ENCODE assay signal across 19 mouse cellular contexts in genomic region chr11:54956912-54957311, GRCm38 (mm10). TPM values are rescaled to one million over a fixed set of nuclear protein-coding genes. Genes with fewer than 3 reads are reported as not detected.
DNase-seq lines count a peak whose midpoint lies in the region; ATAC-seq and TF ChIP-seq lines count a peak whose summit lies in the region.
"Had no signal": no experiment of that assay in that cellular context is flagged by ENCODE, and none has a peak within 500 bp of the region (broad histone marks: within the 10 kb centered on the region; RNA-seq: fewer than 3 reads in every experiment).

No protein-coding gene starts in this region.

- no peak overlapping the region for H3K4me3 ChIP-seq in embryonic facial prominence, embryonic 14.5 days (ENCODE audit: low read depth, low read length)
- no peak overlapping the region for H3K4me3 ChIP-seq in embryonic facial prominence, embryonic 10.5 days
- peak overlapping the region; percentile 8; the same call in 1 of the 2 replicates for H3K4me3 ChIP-seq in ES-Bruce4 (ENCODE audit: low read depth, low read length)
- peak overlapping the region; percentile 83 for H3K4me3 ChIP-seq in megakaryocyte, embryonic 14.5 days (replicated peaks)

- ATAC-seq in embryonic facial prominence, embryonic 14.5 days (ENCODE audit: low read depth) = no peak

- H3K27me3 ChIP-seq in embryonic facial prominence, embryonic 14.5 days (replicated peaks; ENCODE audit: control insufficient read depth, insufficient read depth, low read length) = no peaks in the 10 kb centered on the region
- H3K27me3 ChIP-seq in embryonic facial prominence, embryonic 10.5 days (replicated peaks; ENCODE audit: low read depth, poor library complexity, severe bottlenecking) = no peaks in the 10 kb centered on the region
- H3K27me3 ChIP-seq in ES-Bruce4 (ENCODE audit: control insufficient read depth, insufficient read depth, low read length, poor library complexity, severe bottlenecking) = no peaks in the 10 kb centered on the region
- no peaks in the 10 kb centered on the region for H3K27me3 ChIP-seq in megakaryocyte, embryonic 14.5 days (replicated peaks)
- H3K27me3 ChIP-seq: embryonic facial prominence, embryonic 13.5 days; forebrain, embryonic 12.5 days; heart, embryonic 12.5 days; hindbrain, embryonic 12.5 days; Patski had no signal

- WGBS in embryonic facial prominence, embryonic 14.5 days = 54% methylated on average over 7 of the region's 7 CpGs
- WGBS in embryonic facial prominence, embryonic 10.5 days = 55% methylated on average over 7 of the region's 7 CpGs

- intact Hi-C loops in left cerebral cortex, postnatal 14 days (cut with DNase I) = no loop called here

- DNase-seq in embryonic facial prominence, embryonic 14.5 days (ENCODE audit: low spot score) = peak; percentile 22
- DNase-seq in embryonic facial prominence, embryonic 10.5 days (ENCODE audit: low spot score) = no peak
- DNase-seq in thymus, postnatal 14 days = peak; percentile 66
- no peak for DNase-seq in layer of hippocampus, adult 8-10 months (ENCODE audit: low spot score in 2 of 2)
- no peak for DNase-seq in left cerebral cortex, postnatal 14 days (ENCODE audit: low spot score in 2 of 2)
- DNase-seq in right cerebral cortex, postnatal 25 days = no peak
- DNase-seq: adrenal gland, postnatal 10 days; cerebellum, postnatal 25 days; kidney, adult 2 months; left cerebral cortex, postnatal 4 days; liver, postnatal 0 days had no signal

- no peaks in the 10 kb centered on the region for H3K36me3 ChIP-seq in embryonic facial prominence, embryonic 14.5 days (ENCODE audit: control insufficient read depth, insufficient read depth, low read length)
- H3K36me3 ChIP-seq in embryonic facial prominence, embryonic 10.5 days (replicated peaks) = no peaks in the 10 kb centered on the region
- no peaks in the 10 kb centered on the region for H3K36me3 ChIP-seq in ES-Bruce4 (ENCODE audit: control insufficient read depth, insufficient read depth, low read length, poor library complexity, severe bottlenecking)
- peaks cover 47% of the 10 kb centered on the region for H3K36me3 ChIP-seq in megakaryocyte, embryonic 14.5 days (replicated peaks; ENCODE audit: low read length)
- H3K36me3 ChIP-seq: embryonic facial prominence, embryonic 13.5 days; forebrain, embryonic 12.5 days; heart, embryonic 12.5 days; hindbrain, embryonic 12.5 days; midbrain, embryonic 10.5 days had no signal

- H3K9ac ChIP-seq in embryonic facial prominence, embryonic 14.5 days (ENCODE audit: low read depth, low read length) = no peak overlapping the region
- peak overlapping the region; percentile 32; the same call in 1 of the 2 replicates for H3K9ac ChIP-seq in ES-Bruce4 (ENCODE audit: low read depth, poor library complexity, severe bottlenecking)

- TF ChIP-seq POLR2A in ES-Bruce4 (IDR thresholded peaks at IDR 0.05; ENCODE audit: insufficient read depth, low read length) = no peak

- 0 out of 2 replicates have a peak, but pooled peaks cover 5% of the 10 kb centered on the region for H3K4me1 ChIP-seq in embryonic facial prominence, embryonic 14.5 days (ENCODE audit: control insufficient read depth, insufficient read depth, low read length)
- H3K4me1 ChIP-seq in embryonic facial prominence, embryonic 10.5 days = peaks cover 28% of the 10 kb centered on the region
- peaks cover 17% of the 10 kb centered on the region for H3K4me1 ChIP-seq in ES-Bruce4 (ENCODE audit: control insufficient read depth, insufficient read depth, low read length)
- H3K4me1 ChIP-seq in megakaryocyte, embryonic 14.5 days = peaks cover 92% of the 10 kb centered on the region

- no peak overlapping the region for H3K27ac ChIP-seq in embryonic facial prominence, embryonic 14.5 days (replicated peaks; ENCODE audit: low read depth, low read length)
- H3K27ac ChIP-seq in embryonic facial prominence, embryonic 10.5 days (replicated peaks) = no peak overlapping the region
- peak overlapping the region; percentile 89 for H3K27ac ChIP-seq in ES-Bruce4 (ENCODE audit: insufficient read depth, low read length)
- H3K27ac ChIP-seq: forebrain, embryonic 12.5 days had no signal

- TF ChIP-seq CTCF in ES-Bruce4 (IDR thresholded peaks at IDR 0.05; ENCODE audit: low read depth, low read length) = no peak

- no peak for TF ChIP-seq EP300 in ES-Bruce4 (IDR thresholded peaks at IDR 0.05; ENCODE audit: insufficient read depth, low read depth, low read length)

- H3K9me3 ChIP-seq in embryonic facial prominence, embryonic 14.5 days (ENCODE audit: control insufficient read depth, low read length) = no peaks in the 10 kb centered on the region
- H3K9me3 ChIP-seq in embryonic facial prominence, embryonic 10.5 days = no peaks in the 10 kb centered on the region
- H3K9me3 ChIP-seq in ES-Bruce4 (replicated peaks; ENCODE audit: control insufficient read depth, insufficient read depth, low read length, poor library complexity, severe bottlenecking) = no peaks in the 10 kb centered on the region
- no peaks in the 10 kb centered on the region for H3K9me3 ChIP-seq in megakaryocyte, embryonic 14.5 days
- H3K9me3 ChIP-seq: embryonic facial prominence, embryonic 13.5 days; forebrain, embryonic 12.5 days; heart, embryonic 12.5 days; hindbrain, embryonic 12.5 days; midbrain, embryonic 10.5 days had no signal

- H3K4me2 ChIP-seq in embryonic facial prominence, embryonic 14.5 days (ENCODE audit: low read depth, low read length) = no peak overlapping the region

RNA-seq across cellular contexts. Expression of gene Tnip1, which starts 5.8 kb away (rescaled TPM):
- 20.4 and 21.0 TPM in 2 replicates for polyA plus RNA-seq in embryonic facial prominence, embryonic 14.5 days (2014; fragmentation: Nextera tagmentation; extraction: Ambion mirVana)
- polyA plus RNA-seq in embryonic facial prominence, embryonic 10.5 days (2016; fragmentation: Nextera tagmentation; extraction: Ambion mirVana) = 11.7 and 11.9 TPM in 2 replicates
- 33.2 and 42.6 TPM in 2 replicates for polyA plus RNA-seq in ES-Bruce4 (2011; ENCODE audit: insufficient read depth, insufficient read length, low read depth, missing spikeins)
- 69.0 and 80.2 TPM in 2 replicates for polyA plus RNA-seq in megakaryocyte, embryonic 14.5 days (2012; ENCODE audit: insufficient read depth, low replicate concordance)
- 10 to 100 TPM; 31.4 to 34.3 (median 33.9) TPM for total RNA-seq in layer of hippocampus, adult 8-10 months (2022)
- total RNA-seq in left cerebral cortex, postnatal 14 days (2021) = 10 to 100 TPM; 32.4 to 35.0 TPM

RNA-seq across cellular contexts. Expression of gene Gpx3, which starts 54.7 kb away (rescaled TPM):
- 67.7 and 89.8 TPM in 2 replicates for polyA plus RNA-seq in embryonic facial prominence, embryonic 14.5 days (2014; fragmentation: Nextera tagmentation; extraction: Ambion mirVana)
- 72.8 and 90.1 TPM in 2 replicates for polyA plus RNA-seq in embryonic facial prominence, embryonic 10.5 days (2016; fragmentation: Nextera tagmentation; extraction: Ambion mirVana)
- 50.8 and 52.4 TPM in 2 replicates for polyA plus RNA-seq in ES-Bruce4 (2011; ENCODE audit: insufficient read depth, insufficient read length, low read depth, missing spikeins)
- polyA plus RNA-seq in megakaryocyte, embryonic 14.5 days (2012; ENCODE audit: insufficient read depth, low replicate concordance) = 21.7 and 34.2 TPM in 2 replicates
- 1 to 10 TPM; 4.4 to 8.8 (median 5.1) TPM for total RNA-seq in layer of hippocampus, adult 8-10 months (2022)
- total RNA-seq in left cerebral cortex, postnatal 14 days (2021) = 10 to 100 TPM in 1 of 2 experiments, 1 to 10 TPM in 1; 8.3 to 10.7 TPM

Comparison
In these comparisons a context has a peak if more than half of its experiments do, and no peak if none do; other contexts are left out.
1. DNase-seq: peak in embryonic facial prominence, embryonic 14.5 days (single experiment) and thymus, postnatal 14 days (single experiment); none in embryonic facial prominence, embryonic 10.5 days (single experiment), layer of hippocampus, adult 8-10 months (0 of 2), left cerebral cortex, postnatal 14 days (0 of 2) and right cerebral cortex, postnatal 25 days (single experiment).
2. H3K4me3 ChIP-seq: peak in ES-Bruce4 (single experiment) and megakaryocyte, embryonic 14.5 days (single experiment); none in embryonic facial prominence, embryonic 14.5 days (single experiment) and embryonic facial prominence, embryonic 10.5 days (single experiment).